16 mouse cellular contexts compared by ENCODE assay signal in genomic region chr3:101245212-101245611, GRCm38 (mm10). TPM values are rescaled to one million over a fixed set of nuclear protein-coding genes. Genes with fewer than 3 reads are reported as not detected.
"Had no signal": no experiment of that assay in that cellular context is flagged by ENCODE, and none has a peak within 500 bp of the region (broad histone marks: within the 10 kb centered on the region; RNA-seq: fewer than 3 reads in every experiment).

No protein-coding gene starts in this region.

- ATAC-seq: liver, postnatal 0 days; midbrain, embryonic 16.5 days had no signal

- H3K4me1 ChIP-seq: liver, embryonic 13.5 days; liver, embryonic 15.5 days; midbrain, embryonic 12.5 days; neural tube, embryonic 12.5 days had no signal

- H3K4me3 ChIP-seq: liver, embryonic 13.5 days; liver, embryonic 15.5 days; midbrain, embryonic 10.5 days; midbrain, embryonic 12.5 days; myocyte; neural tube, embryonic 12.5 days had no signal

- DNase-seq: liver, embryonic 13.5 days; liver, postnatal 0 days; lung, embryonic 14.5 days; lung, postnatal 10 days; lung, postnatal 4 days; midbrain, embryonic 14.5 days; right cerebral cortex, postnatal 14 days; thymus, adult 18-20 months; thymus, postnatal 25 days had no signal

RNA-seq across cellular contexts. Expression of gene Cd2, which starts 42.5 kb away (rescaled TPM):
- polyA plus RNA-seq: liver, embryonic 13.5 days; midbrain, embryonic 12.5 days; midbrain, embryonic 14.5 days; midbrain, embryonic 16.5 days; myocyte; neural tube, embryonic 12.5 days; stomach, embryonic 14.5 days had no signal
